Mouse (Mus musculus): ENCODE measurements at regions not wholly inside any gene's neighbourhood (a gene's known extent, or its start where the extent isn't known, plus 50 kb on each side); places are given as distances from the start of the nearest gene placed in this dataset.

- Histone ChIP-seq H3K9me3 (ENCODE audit: control insufficient read depth, low read length) (no peaks in the 10 kb centered on the region), H3K36me3 (replicated peaks; ENCODE audit: control insufficient read depth, insufficient read depth) (no peaks in the 10 kb centered on the region), H3K4me2 (replicated peaks) (no peak overlapping the region), H3K27me3 (ENCODE audit: control insufficient read depth, insufficient read depth, low read length) (no peaks in the 10 kb centered on the region), H3K4me3 (replicated peaks; ENCODE audit: low read length) (no peak overlapping the region), H3K4me1 (replicated peaks; ENCODE audit: control insufficient read depth, insufficient read depth, low read length) (peaks cover 25% of the 10 kb centered on the region), H3K9ac (peak overlapping the region; percentile 20; the same call in 1 of the 2 replicates), H3K27ac (peak overlapping the region; percentile 10)
- ATAC-seq (ENCODE audit: low FRiP score) (peak; percentile 61), DNase-seq (ENCODE audit: low spot score) (peak; percentile 59)
- WGBS, result 24% methylated on average over 7 of the region's 7 CpGs
Measured at GRCm38 (mm10) chr14:76657375-76657774, 100.7 kb upstream of the Serp2 start.

- no peaks in the 10 kb centered on the region for H3K27me3 ChIP-seq (ENCODE audit: control insufficient read depth, insufficient read depth, low read length)
- WGBS, result 46% methylated on average over 9 of the region's 9 CpGs
- no peaks in the 10 kb centered on the region for H3K9me3 ChIP-seq (ENCODE audit: control insufficient read depth, low read length)
- no peaks in the 10 kb centered on the region for H3K36me3 ChIP-seq (replicated peaks; ENCODE audit: control insufficient read depth, insufficient read depth)
- H3K27ac ChIP-seq, result no peak overlapping the region; the same call in 1 of the 2 replicates
- DNase-seq (ENCODE audit: low spot score) (peak; percentile 50), ATAC-seq (ENCODE audit: low FRiP score) (peak; percentile 65; the same call in 1 of the 2 replicates)
- no peak overlapping the region for H3K9ac ChIP-seq
- no peak overlapping the region for H3K4me2 ChIP-seq (replicated peaks)
- no peak overlapping the region for H3K4me3 ChIP-seq (replicated peaks; ENCODE audit: low read length)
- H3K4me1 ChIP-seq (replicated peaks; ENCODE audit: control insufficient read depth, insufficient read depth, low read length), result peaks cover 9% of the 10 kb centered on the region
Measured at GRCm38 (mm10) chr14:76652356-76653126, 95.9 kb upstream of the Serp2 start.

- Histone ChIP-seq H3K4me2 (replicated peaks) (no peak overlapping the region), H3K27me3 (ENCODE audit: control insufficient read depth, insufficient read depth, low read length) (no peaks in the 10 kb centered on the region), H3K36me3 (replicated peaks; ENCODE audit: control insufficient read depth, insufficient read depth) (no peaks in the 10 kb centered on the region), H3K27ac (no peak overlapping the region), H3K4me3 (replicated peaks; ENCODE audit: low read length) (no peak overlapping the region), H3K9me3 (ENCODE audit: control insufficient read depth, low read length) (no peaks in the 10 kb centered on the region), H3K9ac (no peak overlapping the region), H3K4me1 (replicated peaks; ENCODE audit: control insufficient read depth, insufficient read depth, low read length) (no peaks in the 10 kb centered on the region)
- ATAC-seq (ENCODE audit: low FRiP score) (no peak), DNase-seq (ENCODE audit: low spot score) (no peak)
- 93% methylated on average over 8 of the region's 8 CpGs for WGBS
Measured at GRCm38 (mm10) chr14:76651096-76651495, 94.4 kb upstream of the Serp2 start.

GRCm38 (mm10) chr14:76649927-76650326 is 93.2 kb upstream of the Serp2 start:
- no peak overlapping the region for H3K4me3 ChIP-seq (replicated peaks; ENCODE audit: low read length)
- H3K36me3 ChIP-seq (replicated peaks; ENCODE audit: control insufficient read depth, insufficient read depth), result no peaks in the 10 kb centered on the region
- no peak overlapping the region for H3K4me2 ChIP-seq (replicated peaks)
- H3K9ac ChIP-seq, result no peak overlapping the region
- no peaks in the 10 kb centered on the region for H3K9me3 ChIP-seq (ENCODE audit: control insufficient read depth, low read length)
- no peak overlapping the region for H3K27ac ChIP-seq
- no peaks in the 10 kb centered on the region for H3K27me3 ChIP-seq (ENCODE audit: control insufficient read depth, insufficient read depth, low read length)
- DNase-seq (ENCODE audit: low spot score) (no peak), ATAC-seq (ENCODE audit: low FRiP score) (no peak)
- H3K4me1 ChIP-seq (replicated peaks; ENCODE audit: control insufficient read depth, insufficient read depth, low read length), result no peaks in the 10 kb centered on the region
- WGBS, result 86% methylated on average over 3 of the region's 3 CpGs

GRCm38 (mm10) chr14:76644716-76645115 is 88.0 kb upstream of the Serp2 start:
- 93% methylated on average over 3 of the region's 3 CpGs for WGBS
- Histone ChIP-seq H3K27ac (no peak overlapping the region), H3K4me2 (replicated peaks) (no peak overlapping the region), H3K9ac (no peak overlapping the region), H3K9me3 (ENCODE audit: control insufficient read depth, low read length) (no peaks in the 10 kb centered on the region), H3K36me3 (replicated peaks; ENCODE audit: control insufficient read depth, insufficient read depth) (no peaks in the 10 kb centered on the region), H3K4me1 (replicated peaks; ENCODE audit: control insufficient read depth, insufficient read depth, low read length) (no peaks in the 10 kb centered on the region), H3K27me3 (ENCODE audit: control insufficient read depth, insufficient read depth, low read length) (no peaks in the 10 kb centered on the region), H3K4me3 (replicated peaks; ENCODE audit: low read length) (no peak overlapping the region)
- DNase-seq (ENCODE audit: low spot score) (no peak), ATAC-seq (ENCODE audit: low FRiP score) (no peak)

GRCm38 (mm10) chr14:76641752-76642529 is 85.3 kb upstream of the Serp2 start:
- no peak for ATAC-seq (ENCODE audit: low FRiP score)
- H3K9me3 ChIP-seq (ENCODE audit: control insufficient read depth, low read length), result no peaks in the 10 kb centered on the region
- H3K4me3 ChIP-seq (replicated peaks; ENCODE audit: low read length), result no peak overlapping the region
- H3K27me3 ChIP-seq (ENCODE audit: control insufficient read depth, insufficient read depth, low read length), result no peaks in the 10 kb centered on the region
- H3K9ac ChIP-seq, result no peak overlapping the region
- no peak for DNase-seq (ENCODE audit: low spot score)
- 91% methylated on average over 4 of the region's 4 CpGs for WGBS
- H3K4me2 ChIP-seq (replicated peaks), result no peak overlapping the region
- no peak overlapping the region for H3K27ac ChIP-seq
- H3K4me1 ChIP-seq (replicated peaks; ENCODE audit: control insufficient read depth, insufficient read depth, low read length), result no peaks in the 10 kb centered on the region
- no peaks in the 10 kb centered on the region for H3K36me3 ChIP-seq (replicated peaks; ENCODE audit: control insufficient read depth, insufficient read depth)

GRCm38 (mm10) chr14:76633170-76633569 is 76.5 kb upstream of the Serp2 start:
- ATAC-seq (ENCODE audit: low FRiP score), result no peak
- Histone ChIP-seq H3K4me1 (replicated peaks; ENCODE audit: control insufficient read depth, insufficient read depth, low read length) (peaks cover 6% of the 10 kb centered on the region; the same call in 1 of the 2 replicates), H3K9me3 (ENCODE audit: control insufficient read depth, low read length) (no peaks in the 10 kb centered on the region), H3K27ac (no peak overlapping the region), H3K4me2 (replicated peaks) (no peak overlapping the region), H3K36me3 (replicated peaks; ENCODE audit: control insufficient read depth, insufficient read depth) (no peaks in the 10 kb centered on the region), H3K9ac (no peak overlapping the region), H3K4me3 (replicated peaks; ENCODE audit: low read length) (no peak overlapping the region), H3K27me3 (ENCODE audit: control insufficient read depth, insufficient read depth, low read length) (no peaks in the 10 kb centered on the region)
- DNase-seq (ENCODE audit: low spot score), result no peak
- WGBS, result 56% methylated on average over 6 of the region's 6 CpGs

- no peak overlapping the region for H3K4me3 ChIP-seq (replicated peaks; ENCODE audit: low read length)
- no peaks in the 10 kb centered on the region for H3K36me3 ChIP-seq (replicated peaks; ENCODE audit: control insufficient read depth, insufficient read depth)
- ATAC-seq (ENCODE audit: low FRiP score) (no peak), DNase-seq (ENCODE audit: low spot score) (no peak)
- no peak overlapping the region for H3K4me2 ChIP-seq (replicated peaks)
- peaks cover 6% of the 10 kb centered on the region; the same call in 1 of the 2 replicates for H3K4me1 ChIP-seq (replicated peaks; ENCODE audit: control insufficient read depth, insufficient read depth, low read length)
- no peaks in the 10 kb centered on the region for H3K9me3 ChIP-seq (ENCODE audit: control insufficient read depth, low read length)
- no peaks in the 10 kb centered on the region for H3K27me3 ChIP-seq (ENCODE audit: control insufficient read depth, insufficient read depth, low read length)
- no peak overlapping the region for H3K9ac ChIP-seq
- WGBS, result 69% methylated on average over 6 of the region's 6 CpGs
- H3K27ac ChIP-seq, result no peak overlapping the region
Measured at GRCm38 (mm10) chr14:76632763-76633162, 76.1 kb upstream of the Serp2 start.

- Histone ChIP-seq H3K27ac (no peak overlapping the region), H3K4me3 (replicated peaks; ENCODE audit: low read length) (no peak overlapping the region), H3K4me1 (replicated peaks; ENCODE audit: control insufficient read depth, insufficient read depth, low read length) (peaks cover 6% of the 10 kb centered on the region; the same call in 1 of the 2 replicates), H3K9ac (no peak overlapping the region), H3K27me3 (ENCODE audit: control insufficient read depth, insufficient read depth, low read length) (no peaks in the 10 kb centered on the region), H3K36me3 (replicated peaks; ENCODE audit: control insufficient read depth, insufficient read depth) (no peaks in the 10 kb centered on the region), H3K9me3 (ENCODE audit: control insufficient read depth, low read length) (no peaks in the 10 kb centered on the region), H3K4me2 (replicated peaks) (no peak overlapping the region)
- 72% methylated on average over 6 of the region's 6 CpGs for WGBS
- DNase-seq (ENCODE audit: low spot score) (no peak), ATAC-seq (ENCODE audit: low FRiP score) (no peak)
Measured at GRCm38 (mm10) chr14:76631740-76632139, 75.1 kb upstream of the Serp2 start.
